Mouse (Mus musculus): Measurements from ENCODE around the gene Cdk2. TPM values are rescaled to one million over a fixed set of nuclear protein-coding genes. Genes with fewer than 3 reads are reported as not detected.

Gene Cdk2
- polyA plus RNA-seq, 1 experiment from 2014 or later: 14.6 TPM

- H3K4me2 ChIP-seq (ENCODE audit: low read length): peak overlapping the region; percentile 73
- H3K27ac ChIP-seq (ENCODE audit: low read length): peak overlapping the region; percentile 82; the same call in 1 of the 2 replicates
- H3K9me3 ChIP-seq (replicated peaks; ENCODE audit: control insufficient read depth, low read length, poor library complexity, severe bottlenecking): no peaks in the 10 kb centered on the region
- ATAC-seq: no peak
- H3K36me3 ChIP-seq (ENCODE audit: control insufficient read depth, insufficient read depth, low read length): no peaks in the 10 kb centered on the region
- H3K27me3 ChIP-seq (ENCODE audit: control insufficient read depth, insufficient read depth, low read depth, low read length): no peaks in the 10 kb centered on the region
- peak overlapping the region; percentile 44 for H3K4me3 ChIP-seq (ENCODE audit: low read depth, low read length)
- H3K9ac ChIP-seq (ENCODE audit: low read depth, low read length): no peak overlapping the region
- 83% methylated on average over 6 of the region's 6 CpGs for WGBS
- peaks cover 12% of the 10 kb centered on the region for H3K4me1 ChIP-seq (ENCODE audit: control insufficient read depth, insufficient read depth, low read length)
Measured at GRCm38 (mm10) chr10:128697072-128697725, 7.6 kb downstream of the Cdk2 start.

- H3K9me3 ChIP-seq (replicated peaks; ENCODE audit: control insufficient read depth, low read length, poor library complexity, severe bottlenecking): no peaks in the 10 kb centered on the region
- peak; percentile 99 for ATAC-seq
Measured at GRCm38 (mm10) chr10:128695992-128696807, 8.6 kb downstream of the Cdk2 start, which contains the start of gene Rab5b. Gene Rab5b, minus strand, starts transcription at chr10:128696264.

GRCm38 (mm10) chr10:128695411-128695991, 9.3 kb downstream of the Cdk2 start:
- Histone ChIP-seq H3K9me3 (replicated peaks; ENCODE audit: control insufficient read depth, low read length, poor library complexity, severe bottlenecking) (no peaks in the 10 kb centered on the region), H3K4me2 (ENCODE audit: low read length) (peak overlapping the region; percentile 77), H3K4me1 (ENCODE audit: control insufficient read depth, insufficient read depth, low read length) (peaks cover 12% of the 10 kb centered on the region), H3K36me3 (ENCODE audit: control insufficient read depth, insufficient read depth, low read length) (no peaks in the 10 kb centered on the region), H3K27ac (ENCODE audit: low read length) (peak overlapping the region; percentile 98), H3K27me3 (ENCODE audit: control insufficient read depth, insufficient read depth, low read depth, low read length) (no peaks in the 10 kb centered on the region), H3K9ac (ENCODE audit: low read depth, low read length) (peak overlapping the region; percentile 99), H3K4me3 (ENCODE audit: low read depth, low read length) (peak overlapping the region; percentile 98)
- WGBS: under 1% methylated on average over 22 of the region's 22 CpGs
- ATAC-seq: no peak

More at GRCm38 (mm10) chr10:128695992-128696807, 8.6 kb downstream of the Cdk2 start, which contains the start of gene Rab5b:
- H3K4me1 ChIP-seq (ENCODE audit: control insufficient read depth, insufficient read depth, low read length): peaks cover 12% of the 10 kb centered on the region
- peak within 1 kb of the TSS; percentile 77 for H3K4me2 ChIP-seq (ENCODE audit: low read length)
- no peaks in the 10 kb centered on the region for H3K27me3 ChIP-seq (ENCODE audit: control insufficient read depth, insufficient read depth, low read depth, low read length)
- H3K4me3 ChIP-seq (ENCODE audit: low read depth, low read length): peak within 1 kb of the TSS; percentile 98
- H3K9ac ChIP-seq (ENCODE audit: low read depth, low read length): peak within 1 kb of the TSS; percentile 99
- peak within 1 kb of the TSS; percentile 98 for H3K27ac ChIP-seq (ENCODE audit: low read length)
- H3K36me3 ChIP-seq (ENCODE audit: control insufficient read depth, insufficient read depth, low read length): no peaks in the 10 kb centered on the region
- under 1% methylated on average over 38 of the region's 40 CpGs for WGBS

- ATAC-seq: no peak
- Histone ChIP-seq H3K4me3 (ENCODE audit: low read depth, low read length) (peak overlapping the region; percentile 63), H3K4me1 (ENCODE audit: control insufficient read depth, insufficient read depth, low read length) (peaks cover 7% of the 10 kb centered on the region; the same call in 1 of the 2 replicates), H3K9me3 (replicated peaks; ENCODE audit: control insufficient read depth, low read length, poor library complexity, severe bottlenecking) (no peaks in the 10 kb centered on the region), H3K4me2 (ENCODE audit: low read length) (peak overlapping the region; percentile 76), H3K27ac (ENCODE audit: low read length) (peak overlapping the region; percentile 65), H3K27me3 (ENCODE audit: control insufficient read depth, insufficient read depth, low read depth, low read length) (no peaks in the 10 kb centered on the region), H3K36me3 (ENCODE audit: control insufficient read depth, insufficient read depth, low read length) (no peaks in the 10 kb centered on the region), H3K9ac (ENCODE audit: low read depth, low read length) (peak overlapping the region; percentile 78)
- WGBS: 1% methylated on average over 9 of the region's 9 CpGs
Measured at GRCm38 (mm10) chr10:128674469-128675008, 30.3 kb downstream of the Cdk2 start.

DNA sequence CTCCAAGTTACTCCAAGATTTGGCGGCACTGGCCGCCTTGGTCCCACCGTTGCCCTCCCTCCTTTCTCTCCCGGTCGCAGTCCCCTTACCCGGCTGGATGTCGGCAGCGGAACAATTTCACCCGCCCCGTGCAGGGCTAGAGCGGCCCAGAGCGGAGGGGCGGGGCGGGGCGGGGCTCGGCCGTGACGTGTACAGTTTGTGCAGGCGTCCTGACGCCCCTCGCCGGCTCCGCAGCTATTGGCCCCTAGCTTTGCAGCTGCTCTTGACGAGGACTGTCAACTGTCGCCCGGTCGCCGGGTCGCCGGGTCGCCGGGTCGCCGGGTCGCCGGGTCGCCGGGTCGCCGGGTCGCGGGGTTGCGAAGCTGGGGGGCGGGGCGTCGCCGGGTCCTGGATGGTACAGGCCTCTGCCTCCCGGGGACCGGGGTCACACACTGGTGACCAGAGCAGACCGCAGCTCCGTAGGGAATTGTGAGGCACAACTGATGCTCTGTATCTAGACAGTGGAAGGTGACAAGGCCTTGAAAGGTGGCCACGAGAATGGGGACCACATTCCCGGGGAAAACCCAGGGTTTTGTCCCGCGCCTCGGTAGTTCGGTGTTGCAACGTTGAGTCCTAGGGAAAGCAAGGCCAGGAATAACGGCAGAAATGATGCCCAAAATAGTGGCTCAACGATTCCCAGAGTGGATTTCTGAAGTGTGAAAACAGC, 30.9 kb downstream of the Cdk2 start, which contains the start of gene Suox:
Gene Suox (minus strand): TSS at position 311 of the 706 bp plus-strand sequence.
- peak within 1 kb of the TSS; percentile 63 for H3K4me3 ChIP-seq (ENCODE audit: low read depth, low read length)
- peak; percentile 91 for ATAC-seq
- WGBS: under 1% methylated on average over 59 of the region's 60 CpGs
- H3K4me1 ChIP-seq (ENCODE audit: control insufficient read depth, insufficient read depth, low read length): peaks cover 7% of the 10 kb centered on the region; the same call in 1 of the 2 replicates
- H3K27me3 ChIP-seq (ENCODE audit: control insufficient read depth, insufficient read depth, low read depth, low read length): no peaks in the 10 kb centered on the region
- H3K9me3 ChIP-seq (replicated peaks; ENCODE audit: control insufficient read depth, low read length, poor library complexity, severe bottlenecking): no peaks in the 10 kb centered on the region
- peak within 1 kb of the TSS; percentile 78 for H3K9ac ChIP-seq (ENCODE audit: low read depth, low read length)
- H3K36me3 ChIP-seq (ENCODE audit: control insufficient read depth, insufficient read depth, low read length): no peaks in the 10 kb centered on the region
- H3K27ac ChIP-seq (ENCODE audit: low read length): peak within 1 kb of the TSS; percentile 65
- H3K4me2 ChIP-seq (ENCODE audit: low read length): peak within 1 kb of the TSS; percentile 76

GRCm38 (mm10) chr10:128671148-128671547, 33.7 kb downstream of the Cdk2 start:
- 93% methylated on average over 9 of the region's 9 CpGs for WGBS
- ATAC-seq: no peak

DNA sequence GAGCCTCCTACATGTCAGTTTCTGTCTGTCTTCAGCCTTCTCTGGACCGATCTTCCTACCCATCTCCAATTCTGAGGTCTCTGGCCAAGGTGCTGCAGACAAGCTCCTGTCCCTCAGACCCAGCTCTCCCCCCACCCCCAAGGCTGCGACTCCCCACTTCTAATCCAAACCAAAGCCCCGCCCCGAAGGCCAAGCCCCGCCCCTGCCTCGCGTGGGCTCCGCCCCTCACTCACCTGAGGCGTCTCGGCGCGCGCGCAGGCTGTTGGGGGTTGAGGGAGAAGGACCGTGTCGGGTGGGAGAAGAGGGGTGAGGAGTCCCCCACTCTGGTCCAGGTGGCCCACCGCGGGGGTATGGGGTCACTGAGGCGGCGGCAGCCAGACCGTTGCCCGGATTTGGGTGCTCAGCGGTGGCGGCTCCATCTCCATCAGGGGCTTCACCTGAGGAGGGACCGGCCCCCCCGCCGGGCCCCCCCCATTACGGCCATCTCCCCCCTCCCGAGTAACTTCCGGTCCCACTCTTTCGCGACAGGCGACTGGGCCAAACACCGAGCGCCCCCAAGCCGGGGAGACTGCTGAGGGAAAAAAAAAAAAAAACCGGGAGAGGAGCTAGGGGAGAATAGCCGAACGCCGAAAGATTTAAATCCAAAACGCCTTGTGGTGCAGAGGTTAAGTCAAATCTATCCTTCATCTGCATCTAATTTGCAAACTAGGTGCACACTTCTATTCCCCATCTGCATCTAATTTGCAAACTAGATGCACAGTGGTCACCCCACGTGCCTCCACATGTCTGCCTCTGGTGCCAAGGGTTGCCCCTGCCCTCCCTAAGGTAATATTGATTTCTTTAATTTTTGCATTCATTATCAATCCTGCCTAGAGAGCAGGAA, 35.8 kb downstream of the Cdk2 start:
- peak overlapping the region; percentile 84 for H3K4me3 ChIP-seq (ENCODE audit: low read depth, low read length)
- ATAC-seq: peak; percentile 63
- H3K4me1 ChIP-seq (ENCODE audit: control insufficient read depth, insufficient read depth, low read length): peaks cover 16% of the 10 kb centered on the region
- peak overlapping the region; percentile 75 for H3K4me2 ChIP-seq (ENCODE audit: low read length)
- H3K9me3 ChIP-seq (replicated peaks; ENCODE audit: control insufficient read depth, low read length, poor library complexity, severe bottlenecking): no peaks in the 10 kb centered on the region
- H3K27me3 ChIP-seq (ENCODE audit: control insufficient read depth, insufficient read depth, low read depth, low read length): no peaks in the 10 kb centered on the region
- H3K9ac ChIP-seq (ENCODE audit: low read depth, low read length): peak overlapping the region; percentile 89
- under 1% methylated on average over 37 of the region's 42 CpGs for WGBS
- no peaks in the 10 kb centered on the region for H3K36me3 ChIP-seq (ENCODE audit: control insufficient read depth, insufficient read depth, low read length)
- H3K27ac ChIP-seq (ENCODE audit: low read length): peak overlapping the region; percentile 90

More at GRCm38 (mm10) chr10:128671148-128671547, 33.7 kb downstream of the Cdk2 start:
- H3K27me3 ChIP-seq (ENCODE audit: control insufficient read depth, insufficient read depth, low read depth, low read length): no peaks in the 10 kb centered on the region
- H3K9ac ChIP-seq (ENCODE audit: low read depth, low read length): no peak overlapping the region
- H3K4me2 ChIP-seq (ENCODE audit: low read length): no peak overlapping the region
- no peaks in the 10 kb centered on the region for H3K9me3 ChIP-seq (replicated peaks; ENCODE audit: control insufficient read depth, low read length, poor library complexity, severe bottlenecking)
- no peak overlapping the region for H3K4me3 ChIP-seq (ENCODE audit: low read depth, low read length)
- H3K36me3 ChIP-seq (ENCODE audit: control insufficient read depth, insufficient read depth, low read length): no peaks in the 10 kb centered on the region
- H3K27ac ChIP-seq (ENCODE audit: low read length): no peak overlapping the region
- peaks cover 19% of the 10 kb centered on the region for H3K4me1 ChIP-seq (ENCODE audit: control insufficient read depth, insufficient read depth, low read length)
